Mouse (Mus musculus) fibroblast of lung, adult 2 months (primary cell): ENCODE measurements around the gene Dusp1.
A peak's percentile ranks its signal among the peaks of the same experiment; 100 is the strongest.

ENCODE experiments used
- DNase-seq: peaks from one replicate; pipeline ENCODE4 v3.0.0-alpha.2; 2011; ENCODE audit warnings: low read depth

Dusp1 gene

DNA sequence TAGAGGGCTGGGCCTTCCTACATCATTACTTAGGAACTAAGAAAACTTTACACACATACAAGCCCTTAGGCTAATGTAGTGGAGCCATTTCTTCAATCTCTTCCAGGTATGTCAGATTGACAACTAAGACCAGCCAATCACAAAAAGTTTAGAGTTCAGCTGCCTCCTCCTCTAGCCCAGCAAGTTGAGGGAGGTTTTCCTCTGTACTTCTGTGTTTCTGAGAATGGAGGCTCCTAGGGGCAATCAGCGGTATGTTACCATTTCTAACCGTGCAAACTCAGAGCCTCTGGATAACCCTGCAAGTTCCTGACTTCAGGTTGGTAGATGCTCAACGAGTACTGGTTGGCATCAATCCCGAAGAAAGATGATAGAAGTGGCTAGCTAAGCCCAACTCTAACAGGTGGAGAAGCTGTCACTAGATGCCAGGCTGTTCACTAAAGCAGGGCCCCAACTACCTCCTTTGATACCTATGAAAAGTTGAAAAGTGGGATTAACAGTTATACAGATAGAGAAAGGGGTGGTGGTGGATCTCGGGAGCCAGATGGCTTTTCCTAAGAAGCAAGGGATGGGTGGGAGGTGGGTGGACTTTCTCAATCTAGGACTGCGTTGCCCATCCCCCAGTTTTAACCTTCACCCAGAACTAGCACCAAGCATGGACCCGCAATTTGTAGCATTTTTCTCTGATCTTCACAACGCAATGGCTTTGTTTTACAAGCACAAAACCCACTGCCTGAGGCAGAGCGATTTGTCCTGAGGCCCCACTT lies 1.2 kb downstream of the Dusp1 start:
- DNase-seq = no peak

DNA sequence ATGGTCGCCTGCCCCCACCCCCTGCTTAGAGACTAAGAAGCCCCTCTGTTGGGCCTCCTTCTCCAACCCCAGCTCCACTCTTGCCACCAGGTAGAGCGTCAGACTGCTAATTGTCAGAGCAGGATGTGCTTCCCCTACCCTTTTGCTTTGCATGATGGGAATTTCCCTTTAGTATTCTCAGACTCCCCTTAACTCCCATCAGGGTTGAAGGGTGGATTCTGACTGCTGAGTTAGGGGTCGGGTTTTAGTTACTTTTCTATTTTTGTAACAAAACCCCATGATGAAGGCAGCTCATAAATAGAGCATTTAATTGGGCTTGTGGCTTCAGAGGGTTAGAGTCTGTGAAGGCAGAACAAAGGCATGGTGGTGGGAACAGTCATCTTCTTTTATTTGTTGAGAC lies 8.9 kb downstream of the Dusp1 start:
- no peak for DNase-seq

DNA sequence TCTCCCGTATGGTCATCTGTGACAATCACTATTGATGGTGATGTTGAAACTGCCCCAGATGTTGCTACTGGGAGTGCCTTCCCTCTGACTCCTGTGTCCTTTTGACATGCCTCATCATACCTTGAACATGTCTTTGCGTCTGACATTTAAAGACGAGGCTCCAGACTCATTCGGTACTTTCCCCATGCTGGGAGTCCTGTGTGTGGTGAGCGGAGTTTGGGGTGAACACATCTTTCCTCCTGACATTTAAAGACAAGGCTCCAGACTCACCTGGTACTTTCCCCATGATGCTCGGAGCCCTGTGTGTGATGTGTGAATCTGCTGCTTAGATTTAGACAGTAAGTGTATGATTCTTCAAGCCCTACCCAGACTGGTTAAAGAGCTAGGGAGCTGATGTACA lies 10.8 kb downstream of the Dusp1 start:
- no peak for DNase-seq

DNA sequence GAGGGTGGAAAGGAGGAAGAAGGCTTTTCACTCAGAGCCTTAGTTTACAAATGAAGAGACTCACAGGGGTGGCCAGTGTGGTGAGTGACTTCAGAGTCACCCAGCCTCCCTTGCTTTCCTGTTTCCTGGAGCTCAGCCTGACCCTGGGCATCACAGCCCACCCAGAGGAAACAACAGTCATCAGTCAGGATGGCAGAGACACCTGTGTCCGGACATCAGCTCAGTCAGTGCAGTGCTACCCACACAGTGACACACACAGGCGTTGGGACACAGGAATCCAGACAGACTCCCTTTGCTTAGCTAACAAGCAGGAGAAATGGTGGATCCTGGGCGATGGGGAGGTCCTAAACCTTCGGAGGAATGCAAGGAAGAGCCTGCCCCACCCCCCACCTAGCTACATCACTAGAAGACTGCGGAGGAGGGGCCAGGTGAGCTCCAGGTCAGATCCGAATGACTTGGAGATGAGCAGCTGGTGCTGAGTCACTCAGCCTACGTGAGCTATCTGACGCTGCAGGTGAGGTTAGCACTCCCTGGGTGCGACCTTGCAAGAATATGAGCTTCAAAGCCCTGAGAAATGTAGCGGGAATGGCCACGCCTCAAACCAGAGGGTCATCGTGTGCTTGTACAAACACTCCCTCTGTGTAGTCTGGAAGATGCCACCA lies 12.6 kb downstream of the Dusp1 start:
- no peak for DNase-seq

DNA sequence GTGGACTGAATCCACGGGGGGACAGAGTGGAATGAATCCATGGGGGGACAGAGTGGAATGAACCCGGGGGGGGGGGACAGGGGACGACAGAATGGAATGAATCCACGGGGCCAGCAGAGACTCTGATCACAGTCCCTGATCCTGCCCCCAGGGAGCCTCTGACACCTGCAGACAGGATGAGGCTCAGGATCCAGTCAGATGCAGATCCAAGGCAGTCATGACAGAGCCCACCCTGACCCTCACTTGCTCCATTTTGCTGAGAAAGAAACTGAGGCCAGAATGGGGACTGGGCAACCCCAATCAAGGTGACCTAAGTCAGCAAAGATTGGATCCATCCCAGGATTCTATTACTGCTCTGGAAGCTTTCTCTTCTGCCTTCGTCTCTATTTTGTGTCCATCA lies 13.4 kb downstream of the Dusp1 start:
- DNase-seq = no peak

DNA sequence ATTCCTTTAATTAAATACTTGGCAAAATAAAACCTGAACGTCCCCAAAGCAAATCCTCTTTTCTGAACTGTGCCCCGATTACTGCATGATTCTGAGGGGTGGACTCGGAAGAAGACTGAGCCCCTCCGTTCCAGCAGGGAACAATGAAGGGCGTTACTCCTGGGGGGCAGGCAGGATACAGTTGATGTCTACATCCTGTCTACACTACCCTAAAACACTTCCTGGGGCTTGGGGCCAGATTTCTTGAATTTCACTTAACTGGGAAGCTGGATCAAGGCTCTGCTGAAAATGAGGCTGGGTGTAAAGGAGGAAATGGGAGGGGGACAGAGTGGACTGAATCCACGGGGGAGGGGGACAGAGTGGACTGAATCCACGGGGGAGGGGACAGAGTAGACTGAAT lies 14.2 kb downstream of the Dusp1 start:
- no peak for DNase-seq

DNA sequence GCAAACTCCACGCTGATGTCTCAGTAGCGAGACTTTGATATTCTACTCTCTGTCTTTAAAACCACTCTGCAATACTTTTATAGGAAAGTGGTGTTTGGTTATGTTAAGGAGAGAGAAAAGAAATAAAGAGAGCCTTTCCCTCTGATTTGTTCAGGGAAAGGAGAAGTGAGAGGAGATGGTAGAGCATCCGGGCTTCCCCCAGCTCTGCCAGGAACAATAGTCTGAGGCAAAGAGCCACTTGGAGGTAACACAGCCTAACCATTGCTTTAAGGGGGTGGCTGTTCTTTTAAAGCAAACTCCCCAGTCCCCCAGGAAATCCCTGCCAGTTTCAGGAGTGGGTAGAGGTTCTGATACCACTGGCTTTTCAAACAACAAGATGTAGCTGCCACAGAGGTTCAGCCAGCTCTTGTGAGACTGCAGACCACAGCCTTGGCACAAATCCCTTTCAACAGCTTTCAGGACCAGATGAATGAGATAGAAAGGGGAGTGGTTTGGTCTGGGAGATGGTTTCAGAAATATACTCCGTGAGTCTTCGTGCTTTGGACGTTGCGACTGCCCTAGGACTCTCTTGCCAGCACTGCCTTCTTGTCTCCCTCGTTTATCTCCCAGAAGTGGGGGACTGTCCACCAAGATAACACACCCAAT lies 17.5 kb downstream of the Dusp1 start:
- DNase-seq = no peak

DNA sequence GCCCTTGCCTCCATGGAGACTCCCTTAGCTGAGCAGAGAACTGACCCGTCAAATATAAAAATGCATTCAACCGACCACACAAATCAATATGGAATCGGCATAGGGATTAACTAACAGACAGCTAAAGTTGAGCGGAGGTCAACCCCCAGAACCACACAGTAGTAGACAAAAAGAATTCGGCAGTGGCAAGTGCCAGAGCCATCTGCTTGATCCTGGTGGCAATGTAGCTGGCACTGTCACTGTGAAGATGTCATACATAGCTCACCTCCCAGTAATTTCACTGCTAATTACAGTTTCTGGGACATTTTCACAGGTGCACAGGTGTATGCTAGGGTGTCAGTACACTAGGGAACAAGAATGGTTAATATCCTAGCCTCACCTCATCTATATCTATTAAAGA lies 21.8 kb downstream of the Dusp1 start:
- DNase-seq = no peak

DNA sequence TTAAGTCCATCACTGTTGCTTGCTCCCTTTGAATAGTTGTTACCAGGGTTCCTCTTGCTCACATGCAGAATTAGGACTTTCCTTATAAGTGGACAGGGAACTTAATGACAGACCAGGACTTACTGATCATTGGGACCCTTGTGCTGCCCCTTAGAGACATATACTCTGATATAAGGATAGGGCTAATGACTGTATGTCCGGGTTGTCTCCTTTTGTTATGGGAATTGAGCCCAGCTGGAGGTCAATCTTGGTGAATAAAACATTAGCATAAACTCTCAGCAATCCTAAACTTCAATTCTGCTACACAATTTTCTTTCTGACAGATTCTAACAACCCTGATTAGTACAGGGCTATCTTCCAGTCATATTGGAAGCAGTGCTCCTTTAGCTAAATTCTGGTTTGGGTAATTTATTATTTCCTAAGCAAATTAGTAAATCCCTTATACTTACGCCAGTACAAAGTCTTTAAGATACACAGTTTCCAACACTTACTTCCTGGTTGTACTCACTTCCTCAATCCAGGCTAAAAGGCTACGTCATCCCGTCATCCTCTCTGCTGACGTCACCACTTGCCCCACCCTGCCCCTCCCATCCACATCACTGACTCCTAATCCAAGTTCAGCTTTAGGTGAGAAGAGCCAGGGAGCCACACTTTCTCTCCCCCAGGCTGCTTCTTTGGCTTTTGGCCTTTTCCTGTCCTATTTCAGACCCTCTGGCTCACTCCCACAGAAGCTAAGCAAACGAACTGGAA lies 24.0 kb downstream of the Dusp1 start:
- DNase-seq = no peak

DNA sequence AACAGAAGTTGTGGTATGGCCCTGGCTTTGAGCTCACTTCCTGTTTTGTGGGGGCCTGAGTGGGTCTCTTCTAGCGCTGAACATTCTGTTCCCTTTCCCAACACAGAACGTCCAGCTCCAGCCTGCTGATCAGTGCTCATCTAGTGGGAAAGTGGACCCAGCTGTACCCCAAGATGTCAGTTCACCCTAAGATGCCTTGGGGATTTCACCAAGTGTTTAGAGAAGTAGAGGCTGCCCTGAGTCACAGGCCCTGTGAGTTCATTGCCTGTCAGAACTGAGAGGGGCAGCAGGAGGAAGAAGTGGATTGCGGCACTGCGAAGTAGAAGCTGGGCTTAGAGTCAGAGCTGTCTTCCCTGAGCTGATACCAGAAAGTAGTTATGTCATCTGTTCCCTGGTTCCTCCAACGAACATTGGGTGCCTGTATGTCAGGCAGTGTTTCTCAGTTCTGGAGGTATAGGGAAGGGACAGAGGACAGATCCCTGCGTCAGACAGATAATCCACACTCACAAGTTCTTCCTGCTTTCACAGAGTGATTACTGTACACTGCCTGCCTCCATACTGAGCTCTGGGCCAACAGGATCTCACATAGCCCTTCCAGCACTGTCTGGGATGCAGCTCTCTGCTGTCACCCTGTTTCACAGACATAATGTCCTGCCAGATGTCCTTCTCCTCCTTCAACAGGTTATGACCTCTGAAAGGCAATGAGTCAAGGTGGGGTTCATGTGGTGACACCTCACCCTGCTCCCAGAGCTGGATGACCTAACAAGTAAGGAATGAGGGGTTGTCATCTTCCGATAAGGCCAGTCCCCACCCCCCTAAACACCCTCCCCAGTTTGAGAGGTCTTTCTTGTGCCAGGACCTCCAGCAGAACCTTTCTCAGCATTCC lies 26.4 kb downstream of the Dusp1 start:
- no peak for DNase-seq

DNA sequence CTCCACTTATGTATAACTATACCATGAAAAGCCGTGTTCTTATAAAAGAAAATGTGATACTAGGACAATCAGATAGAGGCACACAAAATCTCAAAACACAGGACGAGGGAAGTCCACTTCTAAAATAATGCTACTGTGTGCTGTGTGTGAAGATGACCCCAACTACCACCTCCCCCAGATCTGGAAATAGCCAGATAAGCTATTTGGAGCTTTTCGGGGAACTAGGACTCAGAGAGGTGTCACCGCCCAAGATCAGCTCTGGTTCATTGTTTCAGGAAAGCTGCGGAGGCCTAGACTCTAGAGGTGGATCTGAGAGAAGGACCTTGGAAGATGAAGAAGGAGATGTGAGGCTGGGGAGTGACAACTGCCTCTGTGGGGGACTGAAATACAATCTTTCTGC lies 27.2 kb downstream of the Dusp1 start:
- DNase-seq = no peak

DNA sequence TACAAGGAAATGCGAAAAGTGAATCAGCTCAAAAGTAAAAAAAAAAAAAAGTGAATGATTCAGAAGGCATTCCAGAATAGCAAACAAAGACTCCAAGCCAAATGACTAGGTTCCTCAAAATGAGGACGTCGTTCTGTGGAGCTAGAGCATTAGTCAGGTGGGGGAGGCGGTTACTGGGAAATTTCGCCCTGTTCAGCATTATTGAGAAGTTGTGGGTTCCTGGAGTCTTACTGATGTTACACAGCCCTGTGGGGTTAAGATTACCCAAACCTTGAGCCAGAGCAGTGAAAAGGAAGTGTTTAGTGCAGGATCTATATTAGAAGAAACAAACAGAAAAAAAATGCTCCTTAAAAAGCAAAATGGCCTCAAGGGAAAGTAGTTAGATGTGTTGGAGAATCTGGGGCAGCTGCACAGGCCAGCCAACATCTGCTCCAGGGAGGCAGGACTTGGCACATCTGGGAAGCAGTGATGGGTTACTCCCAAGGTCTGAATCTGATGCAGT lies 28.0 kb downstream of the Dusp1 start:
- peak; percentile 82 for DNase-seq

DNA sequence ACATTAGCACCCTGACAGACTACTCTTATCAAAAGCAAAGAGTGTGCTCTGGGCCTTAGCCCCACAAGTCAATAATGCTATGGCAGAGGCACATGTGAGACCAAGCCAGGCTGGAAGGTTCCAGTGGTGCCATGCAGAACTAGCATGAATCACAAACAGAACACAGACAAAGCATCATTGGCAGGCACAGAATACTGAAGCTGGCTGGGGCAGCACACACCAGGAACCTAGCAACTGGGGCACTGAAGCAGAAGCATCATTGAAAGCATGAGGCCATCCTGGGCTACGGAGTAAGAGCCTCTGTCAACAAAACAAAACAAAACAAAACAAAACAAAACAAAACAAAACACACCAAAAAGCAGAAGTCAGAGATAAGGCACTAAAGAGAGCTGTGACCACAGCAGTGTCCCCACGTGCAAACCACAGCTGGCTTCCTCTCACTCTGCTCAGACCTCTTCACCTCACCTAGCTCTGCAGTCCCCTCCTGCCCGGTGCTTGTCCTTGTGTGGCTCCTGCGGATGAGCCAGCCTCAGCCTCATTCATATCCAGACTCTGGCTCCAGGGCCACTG lies 29.4 kb downstream of the Dusp1 start:
- no peak for DNase-seq

DNA sequence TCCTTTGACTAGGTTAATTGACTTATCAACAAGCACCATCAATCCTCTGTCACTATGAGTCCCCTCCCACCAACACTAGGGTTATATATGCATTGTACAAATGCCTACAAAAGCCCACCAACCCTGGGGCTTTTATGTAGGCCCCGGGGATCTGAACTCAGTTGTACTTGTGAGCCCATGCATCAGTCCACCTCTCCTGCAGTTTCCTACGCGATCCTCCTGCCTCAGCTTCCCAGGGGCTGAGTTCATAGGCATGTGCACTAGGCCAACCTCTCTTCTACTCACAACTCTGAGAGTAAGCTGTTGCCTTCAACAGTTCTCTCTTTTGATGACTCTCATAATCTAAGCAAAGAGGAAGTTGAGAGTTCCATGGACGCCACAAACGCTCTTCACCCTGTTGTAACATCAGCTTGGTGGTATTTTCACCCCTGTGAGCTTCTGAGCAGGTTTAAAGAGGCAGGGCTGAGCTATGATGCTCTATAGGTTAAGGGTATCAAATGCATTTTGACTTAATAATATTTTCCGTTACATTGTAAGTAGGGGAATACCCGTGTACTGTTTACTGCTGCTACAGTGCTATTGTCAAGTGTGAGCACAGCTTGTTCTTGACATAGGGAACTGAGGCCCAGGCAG lies 30.4 kb downstream of the Dusp1 start:
- no peak for DNase-seq

DNA sequence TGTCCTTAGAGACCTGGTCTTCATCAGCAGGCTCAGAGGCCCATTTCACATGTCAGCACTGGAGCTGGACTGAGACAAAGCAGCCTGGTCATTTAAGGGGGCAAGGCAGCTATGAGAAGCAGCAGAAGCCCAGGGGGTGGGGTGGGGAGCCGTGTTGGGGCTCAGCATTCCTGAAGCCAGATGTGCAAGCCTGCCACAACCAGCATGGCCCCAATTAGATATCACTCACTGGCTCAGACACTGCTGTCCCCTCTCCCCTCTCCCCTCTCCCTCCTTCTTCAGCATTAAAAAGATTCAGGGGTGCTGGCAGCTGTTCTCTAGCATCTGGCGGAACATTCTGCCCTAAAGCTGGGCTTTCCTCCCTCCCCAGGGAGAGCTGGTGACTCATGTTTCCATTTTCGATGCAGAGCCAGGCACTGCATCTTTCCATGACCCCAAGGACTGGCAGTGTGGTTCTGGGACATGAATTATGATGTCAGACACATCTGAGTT lies 31.3 kb downstream of the Dusp1 start:
- no peak for DNase-seq

DNA sequence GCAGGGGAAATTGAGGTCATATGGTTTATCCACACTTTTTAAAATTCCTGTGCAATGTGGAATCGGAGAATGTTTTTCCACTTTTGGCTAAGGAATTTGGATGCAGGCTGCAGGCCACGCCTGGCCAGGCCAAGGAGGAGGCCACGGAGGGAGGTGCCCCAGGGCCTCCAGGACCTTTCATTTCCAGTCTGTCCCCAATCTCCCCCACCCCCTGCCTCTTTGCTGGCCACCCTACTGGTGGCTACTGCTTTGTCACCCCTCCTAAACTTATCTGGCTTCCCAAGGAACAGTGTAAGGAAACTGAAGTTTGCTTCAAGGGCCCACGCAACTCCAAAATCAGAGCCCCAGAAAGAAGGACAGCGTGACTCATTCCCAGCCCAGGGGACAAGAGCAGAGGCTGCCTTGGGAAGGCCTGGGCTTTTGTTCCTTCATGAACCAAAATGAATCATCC lies 32.1 kb downstream of the Dusp1 start:
- no peak for DNase-seq

DNA sequence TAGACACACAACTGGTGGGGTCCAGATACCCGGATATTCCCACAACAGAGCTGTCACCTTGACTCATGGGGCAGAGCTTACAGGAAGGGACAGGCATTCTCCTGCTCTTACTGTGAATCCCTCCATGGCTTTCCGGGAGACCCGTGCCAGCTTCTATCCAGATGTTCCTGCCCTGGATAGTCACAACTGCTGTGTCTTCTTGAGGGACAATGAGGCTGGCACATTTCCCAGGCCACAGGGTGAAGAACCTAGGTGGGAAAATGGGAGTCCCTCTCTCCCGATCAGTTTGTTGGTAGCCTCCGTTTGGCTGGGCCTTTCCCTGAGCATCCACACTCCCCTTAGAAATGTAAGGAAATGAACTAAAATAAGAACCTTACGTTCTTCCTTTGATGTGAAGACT lies 33.2 kb downstream of the Dusp1 start:
- no peak for DNase-seq

DNA sequence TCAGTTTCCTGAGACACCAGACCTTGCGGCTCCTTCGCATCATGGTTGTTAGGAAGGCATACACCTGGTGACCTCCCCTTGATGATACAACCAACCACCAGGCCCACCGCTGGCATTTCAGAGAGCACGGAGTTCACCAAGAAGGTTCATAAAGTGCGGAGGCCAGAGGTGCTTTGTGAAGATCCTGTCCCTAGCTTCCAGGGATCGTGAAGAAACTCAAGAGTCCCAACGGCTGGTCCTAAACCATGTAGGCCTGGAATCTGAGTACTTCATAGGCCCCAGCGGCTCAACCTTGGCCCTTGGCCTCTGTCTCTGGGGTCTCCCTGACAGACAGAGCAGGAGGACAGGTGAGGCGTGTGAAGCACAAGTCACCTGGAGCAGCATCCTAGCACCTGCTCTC lies 34.6 kb downstream of the Dusp1 start:
- DNase-seq = no peak

DNA sequence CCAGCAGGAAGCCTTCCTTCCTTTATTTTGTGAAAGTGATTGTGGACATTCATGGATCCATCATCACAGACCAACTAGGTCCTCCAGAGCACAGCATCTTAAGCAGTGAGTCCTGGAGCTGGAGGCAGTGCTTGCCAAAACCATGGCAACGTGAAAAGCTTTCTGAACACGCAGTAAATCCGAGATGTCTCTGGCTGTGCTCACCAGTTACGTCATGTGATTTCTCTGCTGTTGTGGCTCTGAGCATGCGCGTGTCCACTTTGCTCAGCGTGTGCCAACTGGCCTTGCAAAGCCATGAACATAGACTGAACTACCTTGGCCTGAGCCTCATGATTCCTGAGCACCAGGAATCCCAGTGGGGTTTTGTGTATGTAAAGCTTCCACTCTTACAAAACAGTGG lies 36.6 kb downstream of the Dusp1 start:
- no peak for DNase-seq

DNA sequence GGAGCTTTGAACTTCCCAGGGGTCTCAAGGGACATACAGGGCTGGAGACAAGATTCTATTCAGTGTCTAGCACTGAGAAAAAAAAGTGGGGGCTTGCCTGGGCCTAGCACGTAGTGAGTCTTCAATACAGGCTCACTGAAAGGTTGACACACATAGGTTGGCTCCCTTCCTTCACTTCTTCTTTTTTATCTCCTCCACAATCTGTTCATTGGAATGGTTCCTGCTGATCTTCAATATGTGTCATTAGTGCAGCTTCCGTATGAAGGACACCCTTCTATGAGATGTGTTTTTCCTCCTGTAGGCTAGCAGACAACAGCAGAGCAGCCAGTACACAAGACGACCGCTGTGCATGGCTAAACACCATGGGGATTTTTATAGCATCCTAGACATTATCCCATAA lies 37.1 kb downstream of the Dusp1 start:
- DNase-seq = no peak
